Mouse (Mus musculus): Measurements from ENCODE around the gene Col1a2. TPM values are rescaled to one million over a fixed set of nuclear protein-coding genes. Genes with fewer than 3 reads are reported as not detected.

Col1a2 gene
- polyA plus RNA-seq, 1 experiment: 55.7 TPM

GRCm38 (mm10) chr6:4548894-4549293 is 44.3 kb downstream of the Col1a2 start:
- H3K27ac ChIP-seq (replicated peaks; ENCODE audit: low read depth, low read length): no peak overlapping the region
- H3K4me1 ChIP-seq (ENCODE audit: control insufficient read depth, insufficient read depth, insufficient read length, low read length): no peaks in the 10 kb centered on the region
- H3K4me3 ChIP-seq (ENCODE audit: insufficient read depth, low read depth, low read length): no peak overlapping the region

- H3K4me3 ChIP-seq (ENCODE audit: insufficient read depth, low read depth, low read length): no peak overlapping the region
- no peak overlapping the region for H3K27ac ChIP-seq (replicated peaks; ENCODE audit: low read depth, low read length)
- no peaks in the 10 kb centered on the region for H3K4me1 ChIP-seq (ENCODE audit: control insufficient read depth, insufficient read depth, insufficient read length, low read length)
Observed at GRCm38 (mm10) chr6:4549846-4550548, 45.4 kb downstream of the Col1a2 start.

- Histone ChIP-seq H3K27ac (replicated peaks; ENCODE audit: low read depth, low read length) (no peak overlapping the region), H3K4me1 (ENCODE audit: control insufficient read depth, insufficient read depth, insufficient read length, low read length) (no peaks in the 10 kb centered on the region), H3K4me3 (ENCODE audit: insufficient read depth, low read depth, low read length) (no peak overlapping the region)
Observed at GRCm38 (mm10) chr6:4550549-4550915, 45.9 kb downstream of the Col1a2 start.

- H3K4me1 ChIP-seq (ENCODE audit: control insufficient read depth, insufficient read depth, insufficient read length, low read length): no peaks in the 10 kb centered on the region
Observed at GRCm38 (mm10) chr6:4555366-4555765, 50.8 kb downstream of the Col1a2 start.

DNA sequence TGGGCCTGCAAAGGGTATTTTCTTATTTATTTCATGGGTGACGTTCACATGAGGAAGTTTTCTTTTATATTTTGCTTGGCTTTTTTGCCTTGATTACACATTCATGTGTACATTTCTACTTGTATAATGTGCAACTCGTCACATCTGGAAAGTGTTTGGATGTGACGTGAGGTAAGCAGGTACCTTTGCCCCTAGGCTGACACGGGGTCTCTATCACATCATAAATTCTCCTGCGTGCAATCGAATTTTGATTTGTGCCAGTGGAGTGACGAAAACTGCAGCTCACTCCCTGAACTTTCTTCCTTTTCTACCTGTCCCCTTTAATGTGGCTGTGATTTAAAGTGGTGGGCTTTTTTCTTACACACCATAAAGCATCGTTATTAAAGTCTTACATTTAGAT is 52.5 kb downstream of the Col1a2 start:
- Histone ChIP-seq H3K27ac (replicated peaks; ENCODE audit: low read depth, low read length) (no peak overlapping the region), H3K4me1 (ENCODE audit: control insufficient read depth, insufficient read depth, insufficient read length, low read length) (no peaks in the 10 kb centered on the region), H3K4me3 (ENCODE audit: insufficient read depth, low read depth, low read length) (no peak overlapping the region)

More at GRCm38 (mm10) chr6:4555366-4555765, 50.8 kb downstream of the Col1a2 start:
- H3K27ac ChIP-seq (replicated peaks; ENCODE audit: low read depth, low read length): no peak overlapping the region
- no peak overlapping the region for H3K4me3 ChIP-seq (ENCODE audit: insufficient read depth, low read depth, low read length)

- Histone ChIP-seq H3K4me3 (ENCODE audit: insufficient read depth, low read depth, low read length) (no peak overlapping the region), H3K4me1 (ENCODE audit: control insufficient read depth, insufficient read depth, insufficient read length, low read length) (no peaks in the 10 kb centered on the region), H3K27ac (replicated peaks; ENCODE audit: low read depth, low read length) (no peak overlapping the region)
Observed at GRCm38 (mm10) chr6:4557678-4558077, 53.1 kb downstream of the Col1a2 start.

DNA sequence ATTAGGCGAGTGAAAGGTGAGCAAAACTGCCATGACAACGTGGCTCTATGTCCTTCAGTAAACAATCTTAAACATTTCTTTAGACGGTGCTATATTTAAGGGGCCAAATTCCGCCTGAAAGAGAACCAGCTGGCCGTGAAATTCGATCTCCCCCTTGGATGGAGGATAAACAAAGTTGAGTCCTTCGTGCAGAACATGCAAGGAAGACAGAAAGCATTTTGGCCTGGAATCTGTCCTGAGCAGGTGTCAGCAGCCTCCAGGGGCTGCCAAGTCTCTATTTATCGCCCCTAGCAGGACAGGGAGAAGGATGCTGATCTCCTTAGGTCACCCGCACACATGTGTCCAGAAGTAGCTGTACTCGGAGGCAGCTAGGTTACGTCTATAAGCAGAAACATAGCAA is 56.5 kb downstream of the Col1a2 start:
- no peaks in the 10 kb centered on the region for H3K4me1 ChIP-seq (ENCODE audit: control insufficient read depth, insufficient read depth, insufficient read length, low read length)
- H3K27ac ChIP-seq (replicated peaks; ENCODE audit: low read depth, low read length): no peak overlapping the region
- H3K4me3 ChIP-seq (ENCODE audit: insufficient read depth, low read depth, low read length): no peak overlapping the region

DNA sequence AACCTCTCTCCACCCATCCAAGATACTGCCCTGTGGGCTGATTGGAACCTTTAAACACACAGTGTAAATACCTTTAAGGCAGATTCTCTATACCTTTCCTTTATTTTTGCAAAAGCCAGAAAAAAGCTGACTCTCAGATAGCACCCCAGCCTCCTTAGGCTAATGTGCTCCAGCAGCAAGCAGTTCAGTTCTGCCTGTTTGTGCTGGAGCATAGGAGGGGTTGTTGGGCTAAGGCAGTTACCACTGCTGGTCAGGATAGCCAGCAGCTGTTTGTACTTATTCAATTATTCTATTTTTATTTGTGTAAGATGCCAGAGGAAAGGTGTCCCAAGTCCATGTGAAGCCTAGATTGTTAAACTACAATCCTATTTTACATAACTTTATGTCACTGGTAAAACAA is 57.0 kb downstream of the Col1a2 start:
- Histone ChIP-seq H3K4me3 (ENCODE audit: insufficient read depth, low read depth, low read length) (no peak overlapping the region), H3K27ac (replicated peaks; ENCODE audit: low read depth, low read length) (no peak overlapping the region), H3K4me1 (ENCODE audit: control insufficient read depth, insufficient read depth, insufficient read length, low read length) (no peaks in the 10 kb centered on the region)

DNA sequence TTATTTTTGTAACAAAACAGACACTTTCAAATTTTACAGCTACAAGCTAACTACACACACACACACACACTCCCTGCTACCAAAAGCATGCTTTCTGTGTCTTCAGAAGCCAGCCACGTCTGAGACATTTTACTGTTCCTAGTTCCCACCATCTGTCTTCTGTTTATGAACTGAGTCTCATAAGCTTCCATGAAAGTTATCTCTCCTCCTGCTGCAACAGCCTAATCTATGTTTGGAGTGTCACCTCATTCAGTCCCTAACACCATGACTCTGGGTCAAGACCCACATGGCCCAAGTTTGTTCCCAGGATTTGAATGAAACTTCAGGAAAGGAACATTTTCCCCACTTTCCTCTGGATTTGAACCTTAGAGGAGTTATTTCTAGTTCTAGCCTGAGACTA is 57.8 kb downstream of the Col1a2 start:
- H3K4me1 ChIP-seq (ENCODE audit: control insufficient read depth, insufficient read depth, insufficient read length, low read length): no peaks in the 10 kb centered on the region
- no peak overlapping the region for H3K4me3 ChIP-seq (ENCODE audit: insufficient read depth, low read depth, low read length)
- H3K27ac ChIP-seq (replicated peaks; ENCODE audit: low read depth, low read length): no peak overlapping the region

DNA sequence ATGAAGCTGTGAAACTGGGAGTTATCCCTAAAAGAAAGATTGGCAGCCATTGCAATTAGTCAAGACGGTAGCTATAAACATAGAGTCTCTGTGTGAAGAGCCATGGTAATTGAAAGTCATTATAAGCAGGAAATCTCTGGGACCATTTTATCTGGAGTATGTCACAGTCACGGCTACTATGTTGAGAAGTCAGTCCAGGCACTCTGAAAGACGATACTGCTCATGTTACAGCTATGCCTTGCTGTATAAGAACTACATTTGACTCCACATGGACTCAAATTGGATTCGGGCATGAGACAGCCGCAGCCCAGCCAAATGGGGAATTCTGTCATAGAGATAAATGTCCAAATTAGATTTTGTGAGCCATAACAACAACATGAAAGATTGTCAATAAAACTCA is 58.9 kb downstream of the Col1a2 start:
- Histone ChIP-seq H3K27ac (replicated peaks; ENCODE audit: low read depth, low read length) (no peak overlapping the region), H3K4me1 (ENCODE audit: control insufficient read depth, insufficient read depth, insufficient read length, low read length) (no peaks in the 10 kb centered on the region), H3K4me3 (ENCODE audit: insufficient read depth, low read depth, low read length) (no peak overlapping the region)

DNA sequence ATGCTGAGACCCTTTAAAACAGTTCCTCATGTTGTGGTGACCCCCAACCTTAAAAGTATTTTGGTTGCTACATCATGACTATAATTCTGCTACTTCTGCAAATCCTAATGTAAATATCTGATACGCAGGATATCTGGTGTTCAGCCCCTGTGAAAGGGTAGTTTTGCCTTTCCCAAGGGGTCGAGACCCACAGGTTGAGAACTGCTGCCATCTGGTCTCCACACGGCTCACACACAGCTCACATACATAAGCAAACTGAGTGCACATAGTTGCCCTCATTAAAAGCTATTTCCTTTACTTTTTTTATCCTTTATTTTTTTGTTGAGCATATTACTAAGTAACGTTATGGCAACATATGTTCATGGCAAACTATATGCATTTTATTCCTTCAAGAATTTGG is 65.8 kb downstream of the Col1a2 start:
- H3K4me3 ChIP-seq (ENCODE audit: insufficient read depth, low read depth, low read length): no peak overlapping the region

DNA sequence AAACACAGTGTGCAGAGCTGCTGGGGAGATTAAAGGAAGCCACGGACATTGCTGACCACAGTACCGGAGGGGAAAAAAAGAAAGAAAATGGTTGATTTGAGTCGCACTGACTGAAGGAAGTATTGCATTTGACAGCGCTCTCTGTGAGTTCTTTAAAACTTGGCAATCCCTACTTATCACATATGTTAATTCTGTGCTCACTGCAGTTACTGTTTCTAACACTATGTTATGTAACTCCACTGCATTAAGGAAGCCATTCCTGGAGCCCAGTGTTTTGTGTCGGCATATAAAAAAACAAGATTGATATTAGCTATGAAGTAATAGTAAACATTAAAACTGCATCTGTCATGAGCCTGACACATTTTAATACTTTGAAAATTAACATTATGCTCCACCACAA is 73.1 kb downstream of the Col1a2 start:
- no peak overlapping the region for H3K27ac ChIP-seq (replicated peaks; ENCODE audit: low read depth, low read length)
- no peak overlapping the region for H3K4me3 ChIP-seq (ENCODE audit: insufficient read depth, low read depth, low read length)
- H3K4me1 ChIP-seq (ENCODE audit: control insufficient read depth, insufficient read depth, insufficient read length, low read length): no peaks in the 10 kb centered on the region

More for the DNA sequence above, 65.8 kb downstream of the Col1a2 start:
- no peak overlapping the region for H3K27ac ChIP-seq (replicated peaks; ENCODE audit: low read depth, low read length)
- no peaks in the 10 kb centered on the region for H3K4me1 ChIP-seq (ENCODE audit: control insufficient read depth, insufficient read depth, insufficient read length, low read length)

DNA sequence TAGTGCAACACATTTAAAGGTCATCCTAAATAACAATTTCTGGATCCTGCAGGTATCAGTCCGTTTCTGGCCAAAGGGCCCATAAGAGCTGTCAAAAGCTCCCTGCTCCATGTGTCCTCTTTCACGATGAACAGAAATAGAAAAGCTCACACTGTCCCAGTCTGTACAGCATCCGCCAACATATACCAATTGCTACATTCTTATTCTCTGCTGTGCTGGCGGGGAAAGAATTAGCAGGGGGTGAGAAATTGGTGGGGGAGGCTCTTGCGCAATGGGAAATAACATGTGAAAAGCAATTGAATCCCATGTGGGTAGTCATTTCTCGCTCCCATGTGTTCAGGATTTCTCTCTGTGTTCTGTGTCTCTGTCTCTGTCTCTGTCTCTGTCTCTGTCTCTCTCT is 73.7 kb downstream of the Col1a2 start:
- H3K4me3 ChIP-seq (ENCODE audit: insufficient read depth, low read depth, low read length): no peak overlapping the region
- H3K4me1 ChIP-seq (ENCODE audit: control insufficient read depth, insufficient read depth, insufficient read length, low read length): no peaks in the 10 kb centered on the region
- H3K27ac ChIP-seq (replicated peaks; ENCODE audit: low read depth, low read length): no peak overlapping the region

DNA sequence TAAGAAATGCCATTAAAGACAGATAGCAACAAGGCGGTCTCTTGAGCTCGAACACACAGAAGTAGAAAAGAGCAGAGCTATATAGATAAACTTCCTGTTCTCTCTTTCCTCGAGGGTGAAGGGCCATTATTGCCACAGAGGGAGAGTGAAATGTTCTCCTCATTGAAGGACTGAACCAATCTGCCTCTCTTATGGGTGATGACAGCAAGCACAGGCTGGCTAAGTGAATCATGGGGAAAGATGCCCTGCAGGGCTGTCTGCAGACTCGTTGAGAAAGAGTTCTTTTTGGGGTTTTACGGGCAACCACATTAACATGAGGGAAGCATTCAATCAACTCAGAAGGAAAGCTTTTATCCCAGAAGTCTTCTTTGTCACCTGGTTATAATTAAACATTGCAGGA is 75.0 kb downstream of the Col1a2 start:
- Histone ChIP-seq H3K4me3 (ENCODE audit: insufficient read depth, low read depth, low read length) (no peak overlapping the region), H3K27ac (replicated peaks; ENCODE audit: low read depth, low read length) (no peak overlapping the region), H3K4me1 (ENCODE audit: control insufficient read depth, insufficient read depth, insufficient read length, low read length) (no peaks in the 10 kb centered on the region)

GRCm38 (mm10) chr6:4583485-4583884 is 78.9 kb downstream of the Col1a2 start:
- no peak overlapping the region for H3K27ac ChIP-seq (replicated peaks; ENCODE audit: low read depth, low read length)
- no peak overlapping the region for H3K4me3 ChIP-seq (ENCODE audit: insufficient read depth, low read depth, low read length)
- no peaks in the 10 kb centered on the region for H3K4me1 ChIP-seq (ENCODE audit: control insufficient read depth, insufficient read depth, insufficient read length, low read length)

DNA sequence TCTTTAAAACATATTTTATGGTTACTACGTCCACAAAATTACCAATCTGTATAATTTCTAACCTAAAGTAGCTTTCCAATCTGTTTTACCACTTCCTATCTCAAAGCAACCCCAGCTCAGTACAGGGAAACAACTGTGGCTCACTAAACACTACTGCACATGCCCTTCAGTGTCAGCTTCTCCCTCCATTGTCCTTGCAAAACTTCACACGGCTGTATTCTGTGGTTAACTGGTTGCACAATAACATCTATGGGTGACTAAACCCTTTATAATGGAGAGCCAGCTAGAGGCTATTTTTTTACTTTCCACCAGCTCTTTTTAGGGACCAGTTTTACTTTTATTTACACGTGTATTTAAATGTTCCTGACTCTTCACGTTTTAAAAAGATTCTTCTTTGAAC is 83.3 kb downstream of the Col1a2 start:
- H3K27ac ChIP-seq (replicated peaks; ENCODE audit: low read depth, low read length): no peak overlapping the region
- H3K4me1 ChIP-seq (ENCODE audit: control insufficient read depth, insufficient read depth, insufficient read length, low read length): no peaks in the 10 kb centered on the region
- H3K4me3 ChIP-seq (ENCODE audit: insufficient read depth, low read depth, low read length): no peak overlapping the region

Measured in brown adipose tissue, adult 24 weeks (tissue).